Comparison of ENCODE assay signal across 29 mouse cellular contexts in genomic region chr3:55489231-55489990, GRCm38 (mm10). TPM values are rescaled to one million over a fixed set of nuclear protein-coding genes. Genes with fewer than 3 reads are reported as not detected.
DNase-seq lines count a peak whose midpoint lies in the region; ATAC-seq and TF ChIP-seq lines count a peak whose summit lies in the region.
"Had no signal": no experiment of that assay in that cellular context is flagged by ENCODE, and none has a peak within 500 bp of the region (broad histone marks: within the 10 kb centered on the region; RNA-seq: fewer than 3 reads in every experiment).

No protein-coding gene starts in this region.

- DNase-seq in hindbrain, postnatal 0 days (ENCODE audit: low spot score): peak; percentile 7
- no peak for DNase-seq in hindbrain, embryonic 14.5 days (ENCODE audit: low spot score)
- DNase-seq in cerebellum, adult 11 months: peak; percentile 86
- DNase-seq in cerebellum, adult 8-10 months: peak; percentile 87
- peak; percentile 31 to 58 for DNase-seq in layer of hippocampus, postnatal 14 days (ENCODE audit: low spot score in 2 of 2)
- no peak for DNase-seq in spleen, postnatal 36 days (ENCODE audit: low spot score in 2 of 2)
- DNase-seq: gastrocnemius, adult 2 months; heart, adult 18-20 months; kidney, postnatal 10 days; retina, postnatal 1 day; right cerebral cortex, postnatal 4 days; thymus, adult 18-20 months had no signal

- WGBS in hindbrain, postnatal 0 days: 60% methylated on average over 12 of the region's 12 CpGs
- 80% methylated on average over 12 of the region's 12 CpGs for WGBS in hindbrain, embryonic 14.5 days
- WGBS in kidney, embryonic 15.5 days: 75% methylated on average over 12 of the region's 12 CpGs

- no peaks in the 10 kb centered on the region for H3K9me3 ChIP-seq in hindbrain, postnatal 0 days (ENCODE audit: low read length)
- no peaks in the 10 kb centered on the region for H3K9me3 ChIP-seq in hindbrain, embryonic 14.5 days (ENCODE audit: control insufficient read depth, low read length)
- no peaks in the 10 kb centered on the region for H3K9me3 ChIP-seq in kidney, embryonic 15.5 days (replicated peaks)
- H3K9me3 ChIP-seq: heart, embryonic 15.5 days; limb, embryonic 13.5 days; midbrain, embryonic 13.5 days had no signal

- no peak overlapping the region for H3K4me3 ChIP-seq in hindbrain, postnatal 0 days (ENCODE audit: low read length)
- no peak overlapping the region for H3K4me3 ChIP-seq in hindbrain, embryonic 14.5 days (replicated peaks; ENCODE audit: low read length)
- no peak overlapping the region for H3K4me3 ChIP-seq in kidney, embryonic 15.5 days (replicated peaks)
- H3K4me3 ChIP-seq: erythroblast, embryonic 14.5 days; gastrocnemius, adult 2 months; heart, embryonic 15.5 days; limb, embryonic 13.5 days; midbrain, embryonic 13.5 days; myocyte had no signal

- peaks cover 18% of the 10 kb centered on the region; the same call in 1 of the 2 replicates for H3K36me3 ChIP-seq in hindbrain, postnatal 0 days (ENCODE audit: insufficient read depth, low read length)
- peaks cover 71% of the 10 kb centered on the region for H3K36me3 ChIP-seq in hindbrain, embryonic 14.5 days (replicated peaks; ENCODE audit: control insufficient read depth, insufficient read depth)
- no peaks in the 10 kb centered on the region for H3K36me3 ChIP-seq in kidney, embryonic 15.5 days
- H3K36me3 ChIP-seq: heart, embryonic 15.5 days had no signal

- no peaks in the 10 kb centered on the region for H3K4me1 ChIP-seq in hindbrain, postnatal 0 days (ENCODE audit: insufficient read depth, low read length)
- H3K4me1 ChIP-seq in hindbrain, embryonic 14.5 days (replicated peaks; ENCODE audit: control insufficient read depth, insufficient read depth, low read length): no peaks in the 10 kb centered on the region
- H3K4me1 ChIP-seq in kidney, embryonic 15.5 days: no peaks in the 10 kb centered on the region
- H3K4me1 ChIP-seq: heart, embryonic 15.5 days had no signal

- H3K9ac ChIP-seq in hindbrain, postnatal 0 days (replicated peaks; ENCODE audit: low read length): no peak overlapping the region
- H3K9ac ChIP-seq in hindbrain, embryonic 14.5 days: no peak overlapping the region
- no peak overlapping the region for H3K9ac ChIP-seq in kidney, embryonic 15.5 days
- H3K9ac ChIP-seq: heart, embryonic 15.5 days; limb, embryonic 13.5 days; liver, embryonic 14.5 days; midbrain, embryonic 13.5 days had no signal

- no peak overlapping the region for H3K4me2 ChIP-seq in hindbrain, postnatal 0 days (ENCODE audit: low read depth, low read length)
- no peak overlapping the region for H3K4me2 ChIP-seq in hindbrain, embryonic 14.5 days (replicated peaks)
- no peak overlapping the region for H3K4me2 ChIP-seq in kidney, embryonic 15.5 days
- H3K4me2 ChIP-seq: heart, embryonic 15.5 days; limb, embryonic 13.5 days; midbrain, embryonic 13.5 days had no signal

- no peaks in the 10 kb centered on the region for H3K27me3 ChIP-seq in hindbrain, postnatal 0 days (ENCODE audit: insufficient read depth, low read length)
- H3K27me3 ChIP-seq in hindbrain, embryonic 14.5 days (ENCODE audit: control insufficient read depth, insufficient read depth, low read length): no peaks in the 10 kb centered on the region
- no peaks in the 10 kb centered on the region for H3K27me3 ChIP-seq in kidney, embryonic 15.5 days
- H3K27me3 ChIP-seq: heart, embryonic 15.5 days; midbrain, embryonic 13.5 days had no signal

- no peak overlapping the region for H3K27ac ChIP-seq in hindbrain, postnatal 0 days
- no peak overlapping the region for H3K27ac ChIP-seq in hindbrain, embryonic 14.5 days
- H3K27ac ChIP-seq in kidney, embryonic 15.5 days: no peak overlapping the region
- H3K27ac ChIP-seq: gastrocnemius, adult 2 months; heart, embryonic 15.5 days; limb, embryonic 13.5 days; liver, embryonic 14.5 days; midbrain, embryonic 13.5 days had no signal

- TF ChIP-seq CTCF in hindbrain, postnatal 0 days (IDR thresholded peaks at IDR 0.05; ENCODE audit: low read depth): no peak

- peak; percentile 40; the same call in 1 of the 2 replicates for ATAC-seq in hindbrain, postnatal 0 days
- no peak for ATAC-seq in hindbrain, embryonic 14.5 days (ENCODE audit: low FRiP score)
- no peak for ATAC-seq in kidney, embryonic 15.5 days (replicated peaks; ENCODE audit: low FRiP score)
- ATAC-seq: activated CD4-positive, CD25-positive, alpha-beta regulatory T cell, adult 4 months; forebrain, embryonic 14.5 days; intestine, postnatal 0 days; midbrain, embryonic 13.5 days had no signal

RNA-seq across cellular contexts. Expression of gene Gm21954, which starts 17.4 kb away (rescaled TPM):
- not detected in 2 replicates for total RNA-seq in hindbrain, postnatal 0 days (2014; rRNA removed)
- not detected in 2 replicates for polyA plus RNA-seq in hindbrain, postnatal 0 days (2015; fragmentation: Nextera tagmentation; extraction: Ambion mirVana)
- not detected in 2 replicates for polyA plus RNA-seq in hindbrain, embryonic 14.5 days (2014; fragmentation: Nextera tagmentation; extraction: Ambion mirVana)
- not detected for total RNA-seq in layer of hippocampus, postnatal 14 days (2021)
- polyA plus RNA-seq in kidney, embryonic 15.5 days (2015; fragmentation: Nextera tagmentation; extraction: Ambion mirVana): not detected in 2 replicates
- total RNA-seq: gastrocnemius, adult 2 months; heart, adult 18-20 months; left cerebral cortex, adult 18-20 months; neutrophil, adult 5-6 weeks had no signal
- polyA plus RNA-seq: activated CD4-positive, CD25-positive, alpha-beta regulatory T cell, adult 4 months; C2C12; embryonic facial prominence, embryonic 11.5 days; erythroblast, embryonic 14.5 days; forebrain, embryonic 14.5 days; heart, embryonic 15.5 days; hindbrain, embryonic 11.5 days; intestine, postnatal 0 days; limb, embryonic 13.5 days; liver, embryonic 14.5 days; lung, embryonic 16.5 days; midbrain, embryonic 13.5 days; myocyte; urinary bladder, adult 2 months had no signal

Comparison
In these comparisons a context has a peak if more than half of its experiments do, and no peak if none do; other contexts are left out.
1. DNase-seq: peak in hindbrain, postnatal 0 days (single experiment), cerebellum, adult 11 months (single experiment), cerebellum, adult 8-10 months (single experiment) and layer of hippocampus, postnatal 14 days (2 of 2); none in hindbrain, embryonic 14.5 days (single experiment) and spleen, postnatal 36 days (0 of 2).